Comparison of ENCODE assay signal across 24 mouse cellular contexts in genomic region chr5:99350030-99350429, GRCm38 (mm10).
"Had no signal": no experiment of that assay in that cellular context is flagged by ENCODE, and none has a peak within 500 bp of the region (broad histone marks: within the 10 kb centered on the region; RNA-seq: fewer than 3 reads in every experiment).

No protein-coding gene starts in this region.

- H3K27me3 ChIP-seq: intestine, embryonic 15.5 days; kidney, embryonic 15.5 days; limb, embryonic 12.5 days; limb, embryonic 15.5 days; liver, embryonic 13.5 days; megakaryocyte, embryonic 14.5 days; midbrain, embryonic 12.5 days; midbrain, embryonic 15.5 days; neural tube, embryonic 12.5 days; neural tube, embryonic 15.5 days had no signal

- H3K4me1 ChIP-seq: intestine, embryonic 15.5 days; kidney, embryonic 15.5 days; midbrain, embryonic 12.5 days; midbrain, embryonic 15.5 days; neural tube, embryonic 12.5 days had no signal

- DNase-seq: kidney, adult 11 months; kidney, adult 8-10 months; kidney, postnatal 10 days; kidney, postnatal 36 days; layer of hippocampus, adult 9-11 months; layer of hippocampus, postnatal 36 days; left cerebral cortex, postnatal 4 days; liver, embryonic 13.5 days; lung, embryonic 14.5 days; lung, postnatal 10 days; lung, postnatal 36 days; right cerebral cortex, adult 18-20 months; right cerebral cortex, postnatal 14 days; right cerebral cortex, postnatal 4 days; thymus, postnatal 25 days had no signal

- H3K9me3 ChIP-seq: intestine, embryonic 15.5 days; kidney, embryonic 15.5 days; limb, embryonic 12.5 days; limb, embryonic 15.5 days; liver, embryonic 13.5 days; midbrain, embryonic 12.5 days; midbrain, embryonic 15.5 days; neural tube, embryonic 12.5 days; neural tube, embryonic 15.5 days had no signal

- H3K9ac ChIP-seq: intestine, embryonic 15.5 days; kidney, embryonic 15.5 days; limb, embryonic 12.5 days; limb, embryonic 15.5 days; liver, embryonic 13.5 days; lung, embryonic 14.5 days; midbrain, embryonic 12.5 days; midbrain, embryonic 15.5 days; neural tube, embryonic 12.5 days; neural tube, embryonic 15.5 days had no signal

- H3K36me3 ChIP-seq: intestine, embryonic 15.5 days; kidney, embryonic 15.5 days; limb, embryonic 12.5 days; limb, embryonic 15.5 days; liver, embryonic 13.5 days; midbrain, embryonic 12.5 days; midbrain, embryonic 15.5 days; neural tube, embryonic 12.5 days; neural tube, embryonic 15.5 days had no signal

- H3K4me2 ChIP-seq: intestine, embryonic 15.5 days; kidney, embryonic 15.5 days; limb, embryonic 12.5 days; limb, embryonic 15.5 days; liver, embryonic 13.5 days; lung, embryonic 14.5 days; midbrain, embryonic 12.5 days; midbrain, embryonic 15.5 days; neural tube, embryonic 12.5 days; neural tube, embryonic 15.5 days had no signal

- ATAC-seq: intestine, embryonic 15.5 days; midbrain, embryonic 15.5 days had no signal

- H3K27ac ChIP-seq: intestine, embryonic 15.5 days; kidney, embryonic 15.5 days; limb, embryonic 12.5 days; limb, embryonic 15.5 days; liver, embryonic 13.5 days; midbrain, embryonic 12.5 days; midbrain, embryonic 15.5 days; neural tube, embryonic 12.5 days; neural tube, embryonic 15.5 days had no signal

- H3K4me3 ChIP-seq: intestine, embryonic 15.5 days; kidney, embryonic 15.5 days; limb, embryonic 12.5 days; limb, embryonic 15.5 days; liver, embryonic 13.5 days; megakaryocyte, embryonic 14.5 days; midbrain, embryonic 12.5 days; midbrain, embryonic 15.5 days; neural tube, embryonic 12.5 days; neural tube, embryonic 15.5 days had no signal
